Mouse (Mus musculus): ENCODE measurements around the gene Rora.

- TF ChIP-seq POLR2A (IDR thresholded peaks at IDR 0.05; ENCODE audit: extremely low read depth, insufficient read depth, low read length) (no peak), CTCF (IDR thresholded peaks at IDR 0.05; ENCODE audit: low read depth, low read length) (no peak)
These were observed 538.9 kb downstream of the Rora start for GRCm38 (mm10) chr9:69192446-69192845.
